Mouse (Mus musculus) midbrain, embryonic 13.5 days (tissue): ENCODE measurements around the gene Srsf1. TPM values are rescaled to one million over a fixed set of nuclear protein-coding genes. Genes with fewer than 3 reads are reported as not detected.

Experiments used
- polyA plus RNA-seq: library from polyadenylated mRNA; unstranded; fragments of >200 nt; fragmentation: Nextera tagmentation; extraction: Ambion mirVana; gene quantifications from 2 replicates; pipeline ENCODE4 v1.2.1, GENCODE M21; 2015

The Srsf1 gene
- polyA plus RNA-seq, 1 experiment from 2014 or later = 341 TPM

Other genes with a start within 250 kb of the Srsf1 start
- gene Lpo, start 219.1 kb upstream of the Srsf1 start, polyA plus RNA-seq = 0.49 and 0.54 TPM in 2 replicates
- 12.4 and 15.8 TPM in 2 replicates for gene Mks1, start 194.2 kb upstream of the Srsf1 start, polyA plus RNA-seq
- 0.10 and 0.16 TPM in 2 replicates for gene Epx, start 171.8 kb upstream of the Srsf1 start, polyA plus RNA-seq
- not detected in 2 replicates for gene Olfr462, start 155.1 kb upstream of the Srsf1 start, polyA plus RNA-seq
- gene Olfr463, start 150.0 kb upstream of the Srsf1 start, polyA plus RNA-seq = not detected in 2 replicates
- gene Olfr464, start 126.4 kb upstream of the Srsf1 start, polyA plus RNA-seq = not detected in 2 replicates
- 43.3 and 52.5 TPM in 2 replicates for gene Dynll2, start 59.8 kb upstream of the Srsf1 start, polyA plus RNA-seq
- gene Vezf1, start 20.9 kb downstream of the Srsf1 start, polyA plus RNA-seq = 67.2 and 70.1 TPM in 2 replicates
- gene Cuedc1, start 50.7 kb downstream of the Srsf1 start, polyA plus RNA-seq = 40.6 and 46.1 TPM in 2 replicates
- gene Mrps23, start 157.0 kb downstream of the Srsf1 start, polyA plus RNA-seq = 68.6 and 69.8 TPM in 2 replicates
- gene Ccdc182, start 246.7 kb downstream of the Srsf1 start, polyA plus RNA-seq = 0.82 and 1.6 TPM in 2 replicates